ENCODE assay signal across 13 mouse cellular contexts in genomic region chr7:137558871-137559270, GRCm38 (mm10).
DNase-seq lines count a peak whose midpoint lies in the region; ATAC-seq and TF ChIP-seq lines count a peak whose summit lies in the region.
"Had no signal": no experiment of that assay in that cellular context is flagged by ENCODE, and none has a peak within 500 bp of the region (broad histone marks: within the 10 kb centered on the region; RNA-seq: fewer than 3 reads in every experiment).

No protein-coding gene starts in this region.

- 74% methylated on average over 3 of the region's 3 CpGs for WGBS in hindbrain, postnatal 0 days
- WGBS in hindbrain, embryonic 10.5 days, result 88% methylated on average over 3 of the region's 3 CpGs

- TF ChIP-seq CTCF in hindbrain, postnatal 0 days (IDR thresholded peaks at IDR 0.05; ENCODE audit: low read depth), result no peak
- TF ChIP-seq CTCF in layer of hippocampus, adult 2 months (conservative IDR thresholded peaks at IDR 0.05), result no peak

- no peak overlapping the region for H3K4me2 ChIP-seq in hindbrain, postnatal 0 days (ENCODE audit: low read depth, low read length)
- H3K4me2 ChIP-seq: hindbrain, embryonic 12.5 days had no signal

- ATAC-seq in hindbrain, postnatal 0 days, result no peak
- ATAC-seq in inflammation-experienced regulatory T-cells, adult 6 months, result no peak
- ATAC-seq: forebrain, embryonic 14.5 days had no signal

- no peaks in the 10 kb centered on the region for H3K9me3 ChIP-seq in hindbrain, postnatal 0 days (ENCODE audit: low read length)
- H3K9me3 ChIP-seq in hindbrain, embryonic 10.5 days, result no peaks in the 10 kb centered on the region
- H3K9me3 ChIP-seq: hindbrain, embryonic 12.5 days had no signal

- H3K4me1 ChIP-seq in hindbrain, postnatal 0 days (ENCODE audit: insufficient read depth, low read length), result no peaks in the 10 kb centered on the region
- peaks cover 7% of the 10 kb centered on the region for H3K4me1 ChIP-seq in hindbrain, embryonic 10.5 days (replicated peaks)

- H3K27me3 ChIP-seq in hindbrain, postnatal 0 days (ENCODE audit: insufficient read depth, low read length), result no peaks in the 10 kb centered on the region
- no peaks in the 10 kb centered on the region for H3K27me3 ChIP-seq in hindbrain, embryonic 10.5 days (ENCODE audit: insufficient read depth, poor library complexity, severe bottlenecking)
- H3K27me3 ChIP-seq: hindbrain, embryonic 12.5 days had no signal

- peak; percentile 51 for DNase-seq in hindbrain, postnatal 0 days (ENCODE audit: low spot score)
- DNase-seq in hindbrain, embryonic 10.5 days (ENCODE audit: low spot score), result no peak
- peak; percentile 63 to 76 for DNase-seq in layer of hippocampus, adult 2 months (ENCODE audit: low spot score in 2 of 2)
- DNase-seq in left cerebral cortex, adult 8-10 months (ENCODE audit: low spot score in 2 of 2), result peak; percentile 10 to 72
- peak; percentile 57 to 70 for DNase-seq in right cerebral cortex, postnatal 36 days (ENCODE audit: low spot score in 2 of 2)
- no peak for DNase-seq in thymus, postnatal 14 days
- no peak for DNase-seq in gastrocnemius, postnatal 4 days (ENCODE audit: low spot score in 2 of 2)
- DNase-seq: B cell, adult 2 months; gastrocnemius, postnatal 25 days; kidney, adult 8-10 months had no signal

- H3K36me3 ChIP-seq in hindbrain, postnatal 0 days (ENCODE audit: insufficient read depth, low read length), result no peaks in the 10 kb centered on the region
- no peaks in the 10 kb centered on the region for H3K36me3 ChIP-seq in hindbrain, embryonic 10.5 days
- H3K36me3 ChIP-seq: hindbrain, embryonic 12.5 days had no signal

- H3K27ac ChIP-seq in hindbrain, postnatal 0 days, result no peak overlapping the region
- H3K27ac ChIP-seq in hindbrain, embryonic 10.5 days, result no peak overlapping the region
- H3K27ac ChIP-seq in layer of hippocampus, adult 2 months, result no peak overlapping the region
- H3K27ac ChIP-seq: hindbrain, embryonic 12.5 days had no signal

- no peak overlapping the region for H3K4me3 ChIP-seq in hindbrain, postnatal 0 days (ENCODE audit: low read length)
- H3K4me3 ChIP-seq in hindbrain, embryonic 10.5 days, result no peak overlapping the region
- H3K4me3 ChIP-seq in layer of hippocampus, adult 2 months, result no peak overlapping the region
- H3K4me3 ChIP-seq: hindbrain, embryonic 12.5 days had no signal

- no peak overlapping the region for H3K9ac ChIP-seq in hindbrain, postnatal 0 days (replicated peaks; ENCODE audit: low read length)
- H3K9ac ChIP-seq: hindbrain, embryonic 12.5 days had no signal

Comparison
In these comparisons a context has a peak if more than half of its experiments do, and no peak if none do; other contexts are left out.
1. DNase-seq: peak in hindbrain, postnatal 0 days (single experiment), layer of hippocampus, adult 2 months (2 of 2), left cerebral cortex, adult 8-10 months (2 of 2) and right cerebral cortex, postnatal 36 days (2 of 2); none in hindbrain, embryonic 10.5 days (single experiment), thymus, postnatal 14 days (single experiment) and gastrocnemius, postnatal 4 days (0 of 2).